Mouse (Mus musculus) hindbrain, embryonic 12.5 days (tissue): ENCODE measurements around the gene Gtf2i. TPM values are rescaled to one million over a fixed set of nuclear protein-coding genes. Genes with fewer than 3 reads are reported as not detected.

Experiments used
- ATAC-seq: fragments of 200-750 bp; cut with Nextera tagmentation; 2 replicates; pipeline ENCODE4 v1.8.0; 2017; ENCODE audit warnings: moderate TSS enrichment; ENCODE audit not compliant: low FRiP score
- H3K27ac ChIP-seq: fragments of 300-500 bp; sonication (generic); 2 replicates; pipeline ENCODE4 v1.5.1; 2016; ENCODE audit warnings: mild to moderate bottlenecking
- H3K27me3 ChIP-seq: fragments of 300-500 bp; sonication (generic); 2 replicates; pipeline ENCODE4 v1.6.1; 2016; ENCODE audit warnings: mild to moderate bottlenecking
- H3K36me3 ChIP-seq: fragments of 300-500 bp; sonication (generic); 2 replicates; pipeline ENCODE4 v1.6.1; 2016; ENCODE audit warnings: mild to moderate bottlenecking
- H3K4me1 ChIP-seq: fragments of 300-500 bp; sonication (generic); 2 replicates; pipeline ENCODE4 v1.6.1; 2016
- H3K4me2 ChIP-seq: fragments of 300-500 bp; sonication (generic); replicated peaks from 2 replicates; pipeline ENCODE4 v1.6.1; 2016; ENCODE audit warnings: mild to moderate bottlenecking
- H3K4me3 ChIP-seq: fragments of 300-500 bp; sonication (generic); 2 replicates; pipeline ENCODE4 v1.5.1; 2016; ENCODE audit warnings: mild to moderate bottlenecking
- H3K9ac ChIP-seq: fragments of 300-500 bp; sonication (generic); 2 replicates; pipeline ENCODE4 v1.6.1; 2016; ENCODE audit warnings: mild to moderate bottlenecking, moderate library complexity
- H3K9me3 ChIP-seq: fragments of 300-500 bp; sonication (generic); replicated peaks from 2 replicates; pipeline ENCODE4 v1.6.1; 2016; ENCODE audit warnings: mild to moderate bottlenecking
- WGBS: fragments of 180-500 bp; shearing (Covaris S2); methylation state at CpG from one replicate; pipeline ENCODE4 v1.1.7; 2016; 5-methylcytosine and 5-hydroxymethylcytosine counted together
- polyA plus RNA-seq: library from polyadenylated mRNA; unstranded; fragments of >200 nt; fragmentation: Nextera tagmentation; extraction: Ambion mirVana; gene quantifications from 2 replicates; pipeline ENCODE4 v1.2.1, GENCODE M21; 2016

The Gtf2i gene
- polyA plus RNA-seq, 1 experiment from 2014 or later: 242 TPM

DNA sequence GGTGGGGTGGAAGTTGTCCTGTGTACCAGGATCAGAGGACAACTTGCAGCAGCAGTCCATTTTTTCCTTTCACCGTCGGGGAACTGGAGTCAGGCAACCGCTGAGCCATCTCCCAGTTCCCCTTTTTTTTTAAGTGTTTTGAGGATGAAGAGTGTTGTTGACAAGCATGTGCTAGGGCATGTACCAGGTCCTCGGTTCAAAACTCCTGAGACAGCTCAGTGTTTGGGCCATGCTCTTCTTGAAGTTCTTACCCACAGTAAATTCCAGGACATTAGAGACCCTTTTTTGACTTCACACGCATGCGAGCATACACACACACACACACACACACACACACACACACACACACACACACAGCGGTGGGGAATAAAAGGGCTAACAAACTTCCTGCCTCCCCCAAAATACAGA is 81.3 kb downstream of the Gtf2i start:
- Histone ChIP-seq H3K9me3 (no peaks in the 10 kb centered on the region), H3K4me3 (no peak overlapping the region), H3K27me3 (no peaks in the 10 kb centered on the region), H3K4me2 (no peak overlapping the region), H3K27ac (no peak overlapping the region), H3K36me3 (peaks cover 30% of the 10 kb centered on the region), H3K9ac (no peak overlapping the region), H3K4me1 (peaks cover 26% of the 10 kb centered on the region)
- no peak for ATAC-seq
- WGBS: 90% methylated on average over 7 of the region's 7 CpGs

DNA sequence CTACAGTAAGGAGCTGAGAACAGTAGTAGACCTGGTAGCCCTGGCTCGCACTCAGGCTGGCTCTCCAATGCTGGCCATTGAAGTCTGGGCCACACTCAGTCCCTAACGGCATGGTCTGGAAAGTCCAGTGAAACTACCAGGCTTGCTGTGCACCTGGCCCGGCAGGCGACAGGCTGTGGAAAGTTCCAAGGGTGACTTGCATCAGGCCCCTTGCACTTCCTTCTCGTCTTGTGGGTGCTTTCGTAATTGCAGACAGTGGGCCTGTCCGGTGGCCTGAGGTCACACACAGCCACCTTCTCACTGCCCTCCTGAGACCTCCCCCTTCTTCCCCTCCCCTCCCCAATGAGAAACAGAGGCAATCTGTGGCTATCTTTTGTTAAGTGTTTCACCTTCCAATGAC is 82.0 kb downstream of the Gtf2i start:
- 49% methylated on average over 7 of the region's 7 CpGs for WGBS
- H3K9ac ChIP-seq: no peak overlapping the region
- H3K27me3 ChIP-seq: no peaks in the 10 kb centered on the region
- H3K27ac ChIP-seq: no peak overlapping the region
- H3K9me3 ChIP-seq: no peaks in the 10 kb centered on the region
- H3K4me2 ChIP-seq: no peak overlapping the region
- H3K4me3 ChIP-seq: no peak overlapping the region
- ATAC-seq: no peak
- H3K36me3 ChIP-seq: peaks cover 24% of the 10 kb centered on the region
- peaks cover 21% of the 10 kb centered on the region for H3K4me1 ChIP-seq

DNA sequence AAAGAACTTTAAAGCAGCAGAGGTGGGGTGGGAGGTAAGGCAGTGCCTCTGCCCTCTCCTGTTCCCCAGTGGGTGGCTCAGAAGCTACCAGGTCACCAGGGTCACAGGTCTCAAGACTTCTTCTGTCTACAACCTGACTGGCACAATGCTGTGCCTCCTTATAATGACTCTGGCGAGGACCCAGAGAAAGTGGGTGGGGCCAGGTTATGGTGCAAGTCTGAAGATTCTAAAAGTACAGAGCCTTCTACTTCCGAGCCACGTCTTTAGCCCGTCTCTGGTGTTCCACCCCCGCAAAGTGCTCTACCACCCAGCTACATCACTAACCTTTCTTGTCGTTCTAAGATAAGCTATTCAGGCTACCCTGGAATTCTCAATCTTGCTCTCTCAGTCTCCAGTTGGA is 82.4 kb downstream of the Gtf2i start:
- ATAC-seq: no peak
- no peaks in the 10 kb centered on the region for H3K27me3 ChIP-seq
- 81% methylated on average over 6 of the region's 6 CpGs for WGBS
- no peak overlapping the region for H3K4me2 ChIP-seq
- no peak overlapping the region for H3K27ac ChIP-seq
- no peak overlapping the region for H3K9ac ChIP-seq
- peaks cover 19% of the 10 kb centered on the region for H3K36me3 ChIP-seq
- H3K4me3 ChIP-seq: no peak overlapping the region
- peaks cover 24% of the 10 kb centered on the region for H3K4me1 ChIP-seq
- no peaks in the 10 kb centered on the region for H3K9me3 ChIP-seq

DNA sequence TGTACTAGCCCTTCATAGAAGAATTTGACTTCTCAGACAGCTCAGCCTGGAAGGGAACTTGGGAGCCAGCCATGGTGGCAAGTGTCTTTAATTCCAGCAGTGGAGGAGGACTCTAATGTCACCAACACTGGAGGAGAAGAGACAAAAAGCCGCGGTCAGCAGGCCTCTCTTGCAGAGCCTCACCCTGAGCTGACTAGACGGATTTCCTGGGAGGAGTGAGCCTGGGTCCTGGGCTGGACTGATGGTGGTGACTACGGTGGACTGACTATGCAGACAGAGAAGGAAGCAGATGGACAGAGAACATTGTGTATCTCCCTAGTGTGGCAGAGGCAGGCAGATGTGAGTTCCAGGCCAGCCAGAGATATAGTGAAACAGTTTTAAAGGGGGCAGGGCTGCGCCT is 83.2 kb downstream of the Gtf2i start:
- H3K9me3 ChIP-seq: no peaks in the 10 kb centered on the region
- no peak overlapping the region for H3K27ac ChIP-seq
- peaks cover 12% of the 10 kb centered on the region for H3K36me3 ChIP-seq
- H3K4me3 ChIP-seq: no peak overlapping the region
- H3K4me1 ChIP-seq: peaks cover 24% of the 10 kb centered on the region
- no peak for ATAC-seq
- 81% methylated on average over 5 of the region's 5 CpGs for WGBS
- no peak overlapping the region for H3K4me2 ChIP-seq
- no peaks in the 10 kb centered on the region for H3K27me3 ChIP-seq
- no peak overlapping the region for H3K9ac ChIP-seq

DNA sequence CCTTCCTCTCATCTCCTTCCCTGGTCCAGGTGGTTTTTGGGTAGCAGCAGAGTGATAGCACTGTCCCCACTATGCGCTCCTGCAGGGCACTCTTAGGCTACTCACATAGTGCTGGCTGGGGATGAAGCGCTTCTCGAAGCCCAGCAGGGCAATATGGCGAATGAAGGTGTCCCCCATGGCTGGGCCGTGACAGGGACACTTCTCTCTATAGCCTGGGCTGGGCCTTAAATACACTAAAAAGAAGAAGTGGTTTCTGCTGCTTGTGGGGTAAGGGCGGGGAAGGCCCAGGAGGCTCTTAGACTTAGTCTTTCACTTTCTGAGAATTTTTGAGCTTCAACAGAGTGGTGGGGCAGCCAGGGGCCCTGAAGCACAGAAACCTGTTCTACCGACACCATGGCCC is 85.2 kb downstream of the Gtf2i start, which contains the start of gene Ncf1:
Ncf1 (minus strand) TSS at position 235 of the 400 bp plus-strand sequence.
- ATAC-seq: no peak
- 84% methylated on average over 7 of the region's 7 CpGs for WGBS
- H3K27me3 ChIP-seq: no peaks in the 10 kb centered on the region
- no peak within 1 kb of the TSS for H3K9ac ChIP-seq
- H3K4me2 ChIP-seq: no peak within 1 kb of the TSS
- H3K9me3 ChIP-seq: no peaks in the 10 kb centered on the region
- no peaks in the 10 kb centered on the region for H3K36me3 ChIP-seq
- H3K27ac ChIP-seq: no peak within 1 kb of the TSS; the same call in 1 of the 2 replicates
- H3K4me3 ChIP-seq: no peak within 1 kb of the TSS
- H3K4me1 ChIP-seq: peaks cover 7% of the 10 kb centered on the region; the same call in 1 of the 2 replicates

DNA sequence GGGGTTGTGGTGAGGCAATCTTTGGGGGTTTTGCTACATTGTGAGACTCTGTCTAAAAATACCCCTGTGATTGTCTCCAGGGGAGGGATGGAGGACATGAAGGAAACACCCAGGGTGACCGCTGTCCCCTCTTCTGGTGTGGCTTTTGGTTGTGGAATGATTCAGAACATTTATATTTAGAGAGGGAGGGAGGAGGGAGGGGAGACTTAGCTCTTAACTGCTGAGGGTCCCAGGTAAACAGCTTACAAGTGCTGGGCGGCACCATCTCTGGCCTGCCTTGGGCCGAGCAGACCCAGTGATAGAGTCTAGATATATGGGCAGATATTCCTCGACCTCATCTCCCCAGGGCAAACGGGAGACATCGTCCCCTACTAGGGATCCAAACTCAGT is 86.3 kb downstream of the Gtf2i start:
- peaks cover 1% of the 10 kb centered on the region; the same call in 1 of the 2 replicates for H3K27me3 ChIP-seq
- no peak for ATAC-seq
- peak overlapping the region; percentile 23; the same call in 1 of the 2 replicates for H3K9ac ChIP-seq
- no peak overlapping the region for H3K27ac ChIP-seq
- no peak overlapping the region for H3K4me3 ChIP-seq
- H3K4me2 ChIP-seq: no peak overlapping the region
- 86% methylated on average over 6 of the region's 6 CpGs for WGBS
- 0 out of 2 replicates have a peak, but pooled peaks cover 3% of the 10 kb centered on the region for H3K4me1 ChIP-seq
- no peaks in the 10 kb centered on the region for H3K9me3 ChIP-seq
- no peaks in the 10 kb centered on the region for H3K36me3 ChIP-seq

DNA sequence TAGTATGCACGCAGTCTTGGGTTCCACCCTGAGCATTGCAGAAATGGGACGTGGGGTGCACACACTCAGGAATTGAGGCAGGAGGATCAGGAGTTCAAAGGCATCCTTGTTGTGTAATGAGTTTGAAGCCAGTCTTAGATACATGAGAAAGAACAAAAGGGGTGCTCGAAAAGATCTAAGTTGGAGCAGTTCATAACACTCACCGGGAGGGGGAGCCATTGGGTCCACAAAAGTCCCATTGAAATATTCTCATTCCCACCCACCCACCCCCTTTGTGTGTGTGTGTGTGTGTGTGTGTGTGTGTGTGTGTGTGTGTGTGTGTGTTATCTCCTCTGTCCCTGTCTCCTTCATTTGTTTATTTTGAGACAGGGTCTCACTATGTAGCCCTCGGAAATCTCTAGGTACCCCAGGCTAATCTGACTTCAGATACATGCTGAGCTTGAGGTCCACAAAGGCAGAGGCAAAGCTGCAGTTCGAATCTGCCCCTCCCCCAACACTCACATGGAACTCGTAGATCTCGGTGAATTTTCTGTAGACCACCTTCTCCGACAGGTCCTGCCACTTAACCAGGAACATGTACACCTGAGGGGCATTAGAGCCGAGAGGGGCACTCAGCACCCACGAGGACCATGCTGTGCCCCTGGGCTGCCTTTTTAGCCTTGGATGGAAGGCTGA is 86.8 kb downstream of the Gtf2i start:
- Histone ChIP-seq H3K4me3 (no peak overlapping the region), H3K27me3 (peaks cover 5% of the 10 kb centered on the region), H3K27ac (no peak overlapping the region), H3K36me3 (no peaks in the 10 kb centered on the region), H3K4me2 (no peak overlapping the region), H3K4me1 (0 out of 2 replicates have a peak, but pooled peaks cover 3% of the 10 kb centered on the region), H3K9me3 (no peaks in the 10 kb centered on the region), H3K9ac (peak overlapping the region; percentile 23; the same call in 1 of the 2 replicates)
- WGBS: 40% methylated on average over 11 of the region's 11 CpGs
- no peak for ATAC-seq

DNA sequence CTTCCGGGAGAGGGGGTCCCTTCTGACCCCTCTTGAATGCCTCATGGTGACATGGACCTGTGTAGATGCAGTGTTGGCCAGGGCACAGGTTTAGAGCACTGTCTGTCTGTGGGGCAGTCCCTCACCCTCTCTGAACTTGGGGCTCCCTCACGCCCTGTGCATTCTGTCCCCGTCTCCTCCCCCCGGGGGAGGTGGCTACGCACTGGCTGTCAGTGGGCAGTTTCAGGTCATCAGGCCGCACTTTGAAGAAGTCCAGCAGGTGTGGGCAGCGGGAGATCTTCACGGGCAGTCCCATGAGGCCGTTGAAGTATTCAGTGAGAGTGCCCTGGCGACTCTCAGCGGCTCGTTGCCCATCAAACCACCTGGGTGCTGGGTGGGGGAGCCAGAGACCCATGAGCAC is 87.6 kb downstream of the Gtf2i start:
- no peak overlapping the region for H3K4me3 ChIP-seq
- no peak overlapping the region for H3K9ac ChIP-seq
- no peaks in the 10 kb centered on the region for H3K36me3 ChIP-seq
- peaks cover 13% of the 10 kb centered on the region for H3K27me3 ChIP-seq
- H3K4me2 ChIP-seq: no peak overlapping the region
- no peak overlapping the region for H3K27ac ChIP-seq
- H3K4me1 ChIP-seq: peaks cover 5% of the 10 kb centered on the region
- no peaks in the 10 kb centered on the region for H3K9me3 ChIP-seq
- WGBS: 69% methylated on average over 12 of the region's 12 CpGs
- ATAC-seq: no peak

DNA sequence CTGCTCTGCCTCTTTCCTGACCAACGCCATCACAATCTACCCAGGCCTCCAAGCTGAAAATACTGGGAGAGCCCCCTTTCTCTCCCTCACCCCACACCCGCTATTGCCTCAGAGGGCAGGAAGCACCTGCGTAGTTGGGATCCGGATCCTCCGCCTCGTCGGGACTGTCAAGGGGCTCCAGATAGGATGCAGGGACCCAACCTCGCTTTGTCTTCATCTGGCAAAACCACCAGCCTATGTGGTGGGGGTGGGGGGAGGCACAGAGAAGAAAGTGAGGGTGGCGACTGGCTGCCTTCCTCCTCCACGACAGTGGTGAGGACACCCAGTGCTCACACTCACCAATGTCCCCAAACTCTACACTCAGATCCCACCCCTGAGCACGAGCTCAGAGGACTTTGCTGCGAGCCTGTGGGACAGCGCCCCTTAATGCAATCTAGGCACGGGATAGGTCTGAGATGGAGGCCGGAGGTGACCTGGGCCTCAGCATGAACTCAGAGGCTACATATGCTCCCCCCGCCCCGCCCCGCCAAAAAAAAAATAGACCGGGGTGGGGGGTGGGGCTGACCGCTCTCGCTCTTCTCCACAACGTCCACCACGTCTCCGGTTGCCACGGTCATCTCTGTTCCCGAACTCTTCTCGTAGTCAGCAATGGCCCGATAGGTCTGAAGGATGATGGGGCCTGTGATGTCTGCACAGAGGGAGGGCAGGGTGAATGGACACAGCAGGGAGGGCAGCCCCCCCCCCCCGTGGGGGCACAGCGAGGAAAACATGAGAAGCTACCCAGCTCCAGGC is 89.3 kb downstream of the Gtf2i start:
- Histone ChIP-seq H3K27me3 (peaks cover 19% of the 10 kb centered on the region), H3K36me3 (no peaks in the 10 kb centered on the region), H3K9ac (no peak overlapping the region), H3K4me3 (no peak overlapping the region), H3K4me1 (peaks cover 12% of the 10 kb centered on the region), H3K27ac (no peak overlapping the region), H3K9me3 (no peaks in the 10 kb centered on the region), H3K4me2 (no peak overlapping the region)
- WGBS: 81% methylated on average over 30 of the region's 30 CpGs
- ATAC-seq: no peak

DNA sequence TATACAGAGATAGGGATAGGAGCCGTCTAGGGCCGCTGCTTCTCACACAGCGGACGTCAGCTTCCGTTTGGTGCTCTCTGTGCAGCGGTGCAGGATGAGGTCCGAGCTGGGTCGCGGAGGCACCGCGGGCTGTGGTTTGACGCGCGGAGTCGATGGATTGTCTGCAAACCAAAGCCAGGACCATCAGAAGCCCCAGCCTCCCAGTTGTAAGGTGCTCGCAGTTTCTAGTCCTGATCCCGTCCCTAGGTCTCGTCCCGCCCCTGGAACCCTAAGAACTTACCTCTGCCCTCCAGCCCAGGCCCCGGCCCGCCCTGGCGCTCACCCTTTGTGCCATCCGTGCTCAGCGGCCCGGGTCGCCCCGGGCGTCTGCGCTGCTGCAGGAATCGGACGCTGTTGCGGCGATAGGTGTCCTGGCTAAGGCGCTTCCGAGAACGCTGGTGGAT is 92.8 kb downstream of the Gtf2i start:
- peaks cover 10% of the 10 kb centered on the region for H3K36me3 ChIP-seq
- no peak overlapping the region for H3K27ac ChIP-seq
- peaks cover 9% of the 10 kb centered on the region for H3K4me1 ChIP-seq
- 4% methylated on average over 36 of the region's 36 CpGs for WGBS
- H3K4me2 ChIP-seq: peak overlapping the region; percentile 64
- peaks cover 19% of the 10 kb centered on the region for H3K27me3 ChIP-seq
- peak overlapping the region; percentile 32 for H3K4me3 ChIP-seq
- H3K9ac ChIP-seq: peak overlapping the region; percentile 61
- no peak for ATAC-seq
- H3K9me3 ChIP-seq: no peaks in the 10 kb centered on the region

DNA sequence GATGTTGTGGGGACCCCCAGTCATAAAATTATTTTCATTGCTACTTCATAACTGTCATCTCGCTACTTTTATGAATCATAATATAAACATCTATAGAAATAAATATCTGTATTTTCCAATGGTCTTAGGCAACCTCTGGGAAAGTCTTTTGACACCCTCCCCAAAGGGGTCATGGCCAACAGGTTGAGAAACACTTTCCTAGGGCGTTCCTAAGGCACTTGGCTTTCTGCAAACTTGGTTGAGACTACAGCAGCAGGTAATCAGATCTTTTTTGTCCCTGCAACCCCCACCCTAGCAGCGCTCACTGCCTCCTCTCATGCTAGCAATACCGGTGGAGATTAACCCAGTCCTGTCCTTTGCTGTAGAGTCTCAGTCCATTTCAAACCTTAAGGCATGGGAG is 93.3 kb downstream of the Gtf2i start:
- no peak for ATAC-seq
- H3K4me3 ChIP-seq: peak overlapping the region; percentile 32
- H3K9ac ChIP-seq: peak overlapping the region; percentile 61; the same call in 1 of the 2 replicates
- WGBS: 45% methylated on average over 4 of the region's 4 CpGs
- H3K27ac ChIP-seq: no peak overlapping the region
- H3K4me2 ChIP-seq: peak overlapping the region; percentile 64
- peaks cover 19% of the 10 kb centered on the region for H3K27me3 ChIP-seq
- peaks cover 13% of the 10 kb centered on the region for H3K36me3 ChIP-seq
- no peaks in the 10 kb centered on the region for H3K9me3 ChIP-seq
- H3K4me1 ChIP-seq: peaks cover 9% of the 10 kb centered on the region

DNA sequence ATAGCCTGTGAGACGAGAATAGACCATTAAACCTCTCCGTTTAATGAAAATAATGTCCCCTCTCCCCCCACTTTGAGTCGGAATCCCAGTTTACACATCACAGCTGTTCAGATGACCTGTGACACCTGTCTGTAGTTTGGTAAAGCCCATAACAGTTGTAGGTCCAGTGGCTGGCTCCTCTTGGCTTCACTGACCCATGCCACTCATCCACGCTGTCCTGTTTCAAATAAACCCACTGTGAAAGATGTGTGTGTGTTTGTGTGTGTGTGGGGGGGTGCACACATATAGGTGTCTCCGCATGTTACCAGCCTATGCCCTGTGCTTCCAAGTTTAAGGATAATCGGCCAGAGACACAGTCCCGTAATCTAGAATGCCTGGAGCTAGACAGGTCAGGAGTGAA is 96.7 kb downstream of the Gtf2i start:
- no peaks in the 10 kb centered on the region for H3K9me3 ChIP-seq
- WGBS: 93% methylated on average over 7 of the region's 7 CpGs
- H3K27me3 ChIP-seq: peaks cover 16% of the 10 kb centered on the region
- H3K36me3 ChIP-seq: peaks cover 16% of the 10 kb centered on the region
- H3K4me3 ChIP-seq: no peak overlapping the region
- H3K4me1 ChIP-seq: peaks cover 9% of the 10 kb centered on the region
- no peak for ATAC-seq
- H3K4me2 ChIP-seq: no peak overlapping the region
- no peak overlapping the region for H3K9ac ChIP-seq
- no peak overlapping the region for H3K27ac ChIP-seq
